Mouse (Mus musculus): Measurements from ENCODE around the gene Asb8.

The Asb8 gene

GRCm38 (mm10) chr15:98114852-98115778, 50.3 kb downstream of the Asb8 start:
- no peak for DNase-seq

- DNase-seq, result no peak
Measured at GRCm38 (mm10) chr15:98114098-98114851, 51.1 kb downstream of the Asb8 start.

DNA sequence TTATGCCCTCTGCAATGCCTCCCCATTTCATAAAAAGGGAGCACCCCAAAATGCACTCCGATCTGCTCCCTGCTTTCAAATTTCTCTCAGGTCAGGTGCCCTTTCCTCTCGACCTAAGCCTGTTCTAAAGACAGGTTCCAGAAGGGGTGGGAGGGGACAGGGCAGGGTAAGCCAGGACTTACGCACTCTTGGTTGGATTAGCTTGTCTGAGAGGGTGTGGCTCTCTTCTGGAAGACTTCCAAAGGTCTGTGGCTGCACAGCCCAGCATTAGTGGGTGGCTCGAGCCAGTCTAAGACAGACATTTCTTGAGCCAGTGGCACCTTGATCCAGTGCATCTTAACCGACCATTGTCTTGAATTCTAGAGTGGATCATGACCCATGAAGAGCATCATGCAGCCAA, 53.6 kb downstream of the Asb8 start:
- DNase-seq, result peak; percentile 24

DNA sequence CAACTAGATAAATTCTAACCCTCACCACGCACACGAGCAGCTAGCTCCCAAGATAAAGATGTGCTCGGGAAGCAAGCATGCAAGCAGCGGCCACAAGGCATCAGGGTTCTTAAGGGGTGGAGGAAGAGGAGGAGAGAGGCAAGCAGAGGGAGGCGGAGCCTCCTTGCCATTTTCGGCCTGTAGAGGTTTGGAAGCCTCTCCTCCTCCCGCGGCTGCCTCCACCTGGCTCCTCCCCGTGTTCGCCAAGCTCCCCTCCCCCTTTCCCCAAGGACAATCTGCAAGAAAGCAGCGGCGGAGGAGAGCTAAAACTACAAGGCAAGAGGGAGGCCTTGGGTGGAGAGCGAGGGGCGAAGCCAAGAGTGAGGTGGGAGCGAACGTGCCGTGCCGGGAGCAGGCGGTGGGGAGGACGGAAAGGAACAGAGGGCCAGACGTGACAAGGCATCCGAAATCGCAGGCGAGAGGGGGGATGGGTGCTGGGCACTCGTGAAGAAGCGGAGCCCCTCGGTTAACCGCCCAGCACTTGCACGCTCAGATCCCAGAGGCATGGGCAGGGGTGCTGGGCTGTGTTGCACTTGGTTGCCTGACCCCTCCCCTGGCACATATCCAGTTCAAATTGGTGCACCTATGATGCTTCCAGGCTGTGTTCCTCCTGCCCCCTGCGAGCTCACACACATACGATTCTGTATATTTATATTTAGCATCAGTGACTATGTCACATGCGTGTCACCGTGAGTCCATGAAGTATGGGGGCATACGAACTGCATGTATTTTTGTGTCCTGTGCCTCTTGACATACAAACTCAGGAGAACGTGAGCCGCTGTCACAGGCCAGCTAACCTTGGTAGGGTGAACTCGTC, 56.9 kb downstream of the Asb8 start:
- DNase-seq, result peak; percentile 89

DNA sequence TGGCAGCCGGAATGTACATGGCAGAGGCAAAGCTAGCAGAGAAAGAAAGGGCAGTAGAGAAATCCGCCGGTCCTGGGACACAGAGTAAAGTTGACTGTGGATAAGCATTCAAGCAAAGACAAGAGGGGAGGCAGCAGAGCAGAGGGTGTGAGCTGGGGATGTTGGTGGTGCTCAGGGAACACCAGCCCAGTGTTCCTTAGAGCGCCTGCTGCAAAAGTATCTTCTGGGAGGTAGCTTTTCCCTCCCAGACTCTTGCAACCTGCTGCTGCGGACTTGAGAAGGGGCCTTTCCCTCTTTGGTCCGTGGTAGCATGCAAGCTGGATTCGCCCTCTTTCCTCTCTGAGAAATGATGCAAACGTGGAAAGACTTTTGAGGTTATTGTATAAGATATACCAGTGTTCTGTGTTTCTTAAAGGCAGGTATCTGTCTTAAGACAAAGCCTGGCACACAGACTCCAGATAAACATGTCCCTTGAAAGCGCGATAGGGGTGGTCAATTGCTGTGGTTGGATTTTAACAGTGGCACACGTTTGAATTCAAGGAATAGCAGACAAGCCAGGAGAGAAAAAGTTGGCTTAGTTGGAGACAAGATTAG, 57.6 kb downstream of the Asb8 start:
- no peak for DNase-seq

- no peak for DNase-seq
Measured at GRCm38 (mm10) chr15:98107230-98107629, 58.2 kb downstream of the Asb8 start.

DNA sequence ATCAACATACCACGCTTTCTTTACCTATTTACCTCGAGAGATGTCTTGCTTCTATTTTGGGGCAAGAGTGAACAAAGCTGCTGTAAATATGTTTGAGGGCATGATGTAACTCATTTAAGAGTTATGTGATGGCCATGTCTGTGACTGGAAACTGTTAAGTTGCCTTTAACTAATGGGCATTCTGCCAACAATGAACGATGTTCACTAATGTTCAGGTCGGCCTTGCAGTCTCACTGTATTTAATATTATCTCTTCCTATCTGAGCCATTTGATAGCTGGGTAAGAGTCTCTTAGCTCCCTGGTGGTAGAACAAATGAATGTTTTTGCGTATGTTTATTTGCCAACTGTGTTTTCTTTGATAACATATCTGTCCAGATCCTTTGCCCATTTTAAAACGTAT, 58.9 kb downstream of the Asb8 start:
- no peak for DNase-seq

DNA sequence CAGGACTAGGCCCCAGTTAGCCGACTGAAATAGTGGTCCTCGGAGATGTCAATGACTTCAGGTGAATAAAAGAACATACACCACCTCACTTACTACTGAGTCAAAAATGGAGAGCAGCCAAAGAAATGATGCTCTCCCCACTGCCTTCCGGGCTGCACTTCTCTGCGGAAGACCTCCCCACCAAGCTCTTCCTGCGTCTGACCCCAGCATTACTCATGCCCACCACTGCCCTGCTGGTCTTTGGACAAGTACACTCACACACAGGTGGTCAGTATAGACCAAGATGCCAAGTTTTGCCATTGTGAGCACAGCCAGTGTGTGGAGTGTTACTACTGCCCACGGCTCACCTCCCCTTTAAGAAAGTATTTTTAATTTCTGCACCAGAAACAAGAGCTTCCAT, 63.0 kb downstream of the Asb8 start:
- no peak for DNase-seq

DNA sequence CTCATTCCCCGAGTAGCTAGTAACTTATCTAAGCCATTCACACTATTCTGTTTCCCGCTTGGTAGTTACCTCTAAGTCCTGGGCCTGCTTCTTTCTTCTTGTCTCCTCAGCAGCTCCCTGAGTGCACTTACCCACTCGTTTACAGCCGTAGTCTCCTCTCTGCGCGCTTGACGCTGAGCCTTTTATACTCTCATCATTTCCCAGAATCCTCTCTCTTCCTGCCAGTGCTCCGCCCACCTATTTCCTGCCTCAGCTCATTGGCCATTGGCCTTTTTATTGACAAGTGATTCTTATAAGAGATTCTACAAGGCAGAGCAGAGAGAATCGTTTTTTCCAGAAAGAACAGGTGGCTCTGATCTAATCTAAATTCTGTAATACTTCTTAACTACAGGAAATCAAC, 66.9 kb downstream of the Asb8 start:
- DNase-seq, result no peak

DNA sequence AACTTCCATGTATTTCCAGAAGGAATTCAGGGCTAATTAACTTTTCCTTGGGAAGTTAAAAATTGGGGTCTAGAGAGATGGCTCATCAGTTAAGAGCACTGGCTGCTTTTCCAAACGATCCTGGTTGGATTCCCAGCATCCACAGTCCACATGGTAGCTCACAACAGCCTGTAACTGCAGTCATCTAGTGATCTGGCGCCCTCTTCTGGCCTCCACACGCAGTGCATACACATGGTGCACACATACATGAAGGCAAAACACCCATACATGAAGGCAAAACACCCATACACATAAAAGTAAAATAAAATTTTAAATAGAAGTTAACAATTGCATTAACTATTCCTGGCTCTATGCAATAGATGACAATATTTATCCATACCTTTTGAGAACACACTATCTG, 68.5 kb downstream of the Asb8 start:
- DNase-seq, result no peak

DNA sequence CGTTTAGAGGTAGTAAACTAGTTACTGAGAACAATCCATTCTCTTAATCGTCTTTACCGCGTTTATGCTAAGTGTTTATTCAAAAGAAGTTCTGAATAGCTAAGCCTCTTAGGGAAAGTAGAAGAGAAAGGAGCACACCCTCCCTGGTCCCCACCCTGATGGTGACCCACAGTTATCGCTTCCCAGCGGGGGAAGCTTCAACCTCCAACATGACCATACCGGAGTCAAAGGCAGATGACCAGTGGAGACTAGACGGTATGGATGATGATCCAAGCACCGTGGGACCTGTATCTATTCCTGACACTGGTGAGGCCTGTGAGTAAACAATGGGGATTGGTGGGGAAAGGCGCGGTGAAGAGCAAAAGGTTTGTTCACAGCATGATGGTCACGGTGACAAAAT, 70.5 kb downstream of the Asb8 start:
- no peak for DNase-seq

DNA sequence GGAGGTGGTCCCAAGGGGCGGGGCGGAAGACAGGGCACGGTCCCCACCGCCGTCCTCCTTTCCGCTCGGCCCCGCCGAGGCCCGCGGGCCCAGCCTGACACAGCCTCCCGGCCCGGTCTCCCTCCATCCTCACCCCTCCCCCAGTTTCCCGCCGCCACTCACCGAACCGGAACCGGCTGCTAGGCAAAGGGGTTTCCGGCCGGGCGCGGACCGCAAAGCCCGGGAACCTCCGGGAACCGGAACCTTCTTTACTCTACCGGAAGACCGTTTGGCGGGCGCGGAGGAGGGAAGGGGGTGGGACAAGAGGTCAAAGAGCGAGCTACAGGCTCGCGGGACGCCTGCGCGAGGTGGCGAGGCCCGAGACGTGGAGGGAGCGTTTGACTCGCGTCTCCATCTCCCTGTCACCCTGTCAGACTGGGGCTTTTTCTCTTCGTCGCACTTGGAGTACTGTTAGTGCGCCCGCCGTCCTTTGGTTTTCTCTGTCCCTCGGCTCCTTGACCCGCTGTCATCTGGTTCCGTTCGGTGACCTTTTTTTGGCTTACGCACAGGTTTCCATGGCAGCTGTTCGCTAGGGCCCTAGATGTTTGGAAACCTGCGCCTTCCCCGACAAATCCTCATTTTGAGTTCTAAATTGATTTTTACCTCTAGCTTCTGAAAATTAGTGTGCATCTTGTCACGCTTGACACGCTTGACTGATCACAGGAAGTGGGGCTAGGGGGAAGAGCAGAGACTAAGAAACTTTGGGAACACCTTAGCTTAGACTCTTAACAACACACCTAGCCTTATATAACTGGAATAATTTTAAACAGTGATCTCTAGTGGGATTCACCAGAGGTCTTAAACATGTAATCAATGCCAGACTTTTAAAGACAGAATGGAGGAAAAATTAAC, 72.1 kb downstream of the Asb8 start, which contains the start of gene Senp1:
Gene Senp1, minus strand, starts transcription at position 624 of the 891 bp plus-strand sequence.
- peak; percentile 89 for DNase-seq

DNA sequence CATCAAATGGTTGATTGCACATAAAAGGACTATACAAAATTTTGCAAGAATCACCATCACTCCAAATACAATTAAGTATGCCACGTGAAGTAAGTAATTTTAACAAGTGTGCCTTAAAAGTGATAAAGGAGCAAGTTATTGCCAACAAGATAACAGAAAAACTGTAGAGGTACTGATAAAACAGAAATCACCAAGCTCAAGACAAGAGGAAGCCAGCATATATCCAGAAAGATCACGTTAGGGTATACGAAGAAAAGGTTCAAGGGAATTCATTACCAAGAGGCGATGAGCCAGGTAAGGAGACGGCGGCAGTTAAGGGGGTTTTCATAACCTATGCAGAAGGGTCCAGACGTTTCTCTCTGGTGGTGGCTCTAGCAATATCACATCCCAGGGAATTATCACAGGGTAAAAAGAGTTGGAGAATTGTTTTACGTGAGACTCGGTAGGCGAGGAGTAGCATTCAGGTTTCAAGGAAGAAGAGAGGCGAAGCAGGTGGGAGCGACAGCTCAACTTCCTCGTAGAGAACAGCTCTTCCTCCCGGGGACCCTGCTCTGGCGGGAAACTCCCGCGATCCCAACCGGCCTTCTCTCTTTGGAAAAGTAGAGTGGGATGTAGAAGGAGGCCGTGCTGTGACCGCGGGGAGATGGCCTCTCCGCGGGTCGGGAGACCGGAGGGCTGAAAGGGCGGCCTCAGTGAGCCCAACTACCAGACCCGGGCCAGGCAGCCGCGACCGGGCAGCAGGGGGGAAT, 72.9 kb downstream of the Asb8 start, which contains the start of gene Pfkm:
Gene Pfkm, plus strand, starts transcription at position 218 of the 749 bp plus-strand sequence.
- no peak for DNase-seq

- no peak for DNase-seq
Measured at GRCm38 (mm10) chr15:98091841-98092240, 73.6 kb downstream of the Asb8 start.

DNA sequence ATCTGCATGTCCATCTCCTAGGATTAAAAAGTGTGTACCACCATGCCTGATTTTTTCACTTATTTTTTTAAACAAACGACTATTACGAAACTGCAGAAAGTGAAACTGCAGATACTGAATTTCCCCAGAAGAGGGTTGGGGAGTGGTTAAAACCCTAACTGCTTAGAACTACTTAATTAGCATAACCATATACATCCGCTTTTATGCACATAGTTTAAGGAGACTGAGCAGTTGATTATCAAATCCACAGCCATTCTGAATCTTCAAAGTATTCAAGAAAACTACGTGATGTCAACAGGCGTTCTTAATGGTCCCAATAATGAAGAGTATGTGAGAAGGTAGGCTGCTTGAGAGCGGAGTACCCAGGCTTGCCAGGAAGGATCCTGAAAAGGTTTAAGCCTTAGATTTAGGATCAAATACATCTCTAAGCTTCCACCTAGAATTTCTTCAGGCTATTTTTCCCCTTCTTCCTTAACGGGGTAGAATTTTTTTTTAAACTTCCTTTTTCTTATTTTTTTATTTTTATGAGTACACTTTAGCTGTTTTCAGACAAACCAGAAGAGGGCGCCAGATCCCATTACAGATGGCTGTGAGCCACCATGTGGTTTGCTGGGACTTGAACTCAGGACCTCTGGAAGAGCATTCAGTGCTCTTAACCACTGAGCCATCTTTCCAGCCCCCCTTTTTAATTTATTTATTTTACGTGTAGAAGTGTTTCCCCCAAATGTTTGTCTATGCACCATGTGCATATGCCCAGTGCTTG, 75.8 kb downstream of the Asb8 start:
- no peak for DNase-seq

- DNase-seq, result no peak
Measured at GRCm38 (mm10) chr15:98088889-98089288, 76.5 kb downstream of the Asb8 start.

Measured in kidney, adult 11 months (tissue).